Mouse (Mus musculus): ENCODE results near the gene Cnga3. TPM values are rescaled to one million over a fixed set of nuclear protein-coding genes. Genes with fewer than 3 reads are reported as not detected.

Gene Cnga3
- polyA plus RNA-seq, 1 experiment: not detected

GRCm38 (mm10) chr1:37308021-37308742, 93.9 kb downstream of the Cnga3 start:
- Histone ChIP-seq H3K4me3 (ENCODE audit: insufficient read depth, low read depth, low read length) (no peak overlapping the region), H3K4me1 (ENCODE audit: control insufficient read depth, insufficient read depth, low read length) (no peaks in the 10 kb centered on the region), H3K36me3 (ENCODE audit: control insufficient read depth, insufficient read depth, low read length) (no peaks in the 10 kb centered on the region), H3K27ac (ENCODE audit: insufficient read depth, low read depth, low read length) (no peak overlapping the region), H3K27me3 (replicated peaks; ENCODE audit: control insufficient read depth, insufficient read depth, low read length) (no peaks in the 10 kb centered on the region)
- no peak for TF ChIP-seq POLR2A (IDR thresholded peaks at IDR 0.05; ENCODE audit: low read depth, low read length)
- no peak for TF ChIP-seq CTCF (conservative IDR thresholded peaks at IDR 0.05; ENCODE audit: insufficient read depth, insufficient read length, low read depth, low read length)
- DNase-seq: no peak
- 82% methylated on average over 8 of the region's 8 CpGs for WGBS

DNA sequence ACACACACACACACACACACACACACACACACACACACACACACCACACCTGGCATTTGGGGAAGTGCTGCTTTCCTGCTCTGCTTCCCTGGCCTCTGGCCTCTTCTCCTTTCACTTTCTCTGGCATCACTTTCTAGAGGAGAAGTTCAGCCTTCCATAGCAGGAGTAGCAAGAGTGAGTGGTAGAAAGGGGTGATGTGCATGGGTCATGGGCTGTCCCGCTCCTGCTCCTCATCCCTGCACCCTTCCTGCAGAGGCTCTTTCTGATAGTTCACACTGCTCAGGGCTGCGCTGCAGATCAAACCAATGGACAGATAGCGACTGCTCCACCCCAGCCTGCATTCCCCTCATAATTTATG, 94.5 kb downstream of the Cnga3 start:
- DNase-seq: no peak
- Histone ChIP-seq H3K27ac (ENCODE audit: insufficient read depth, low read depth, low read length) (no peak overlapping the region), H3K4me1 (ENCODE audit: control insufficient read depth, insufficient read depth, low read length) (no peaks in the 10 kb centered on the region), H3K4me3 (ENCODE audit: insufficient read depth, low read depth, low read length) (no peak overlapping the region), H3K27me3 (replicated peaks; ENCODE audit: control insufficient read depth, insufficient read depth, low read length) (no peaks in the 10 kb centered on the region), H3K36me3 (ENCODE audit: control insufficient read depth, insufficient read depth, low read length) (no peaks in the 10 kb centered on the region)
- no peak for TF ChIP-seq POLR2A (IDR thresholded peaks at IDR 0.05; ENCODE audit: low read depth, low read length)
- TF ChIP-seq CTCF (conservative IDR thresholded peaks at IDR 0.05; ENCODE audit: insufficient read depth, insufficient read length, low read depth, low read length): no peak
- 79% methylated on average over 3 of the region's 3 CpGs for WGBS

GRCm38 (mm10) chr1:37309939-37310515, 95.8 kb downstream of the Cnga3 start:
- 91% methylated on average over 4 of the region's 4 CpGs for WGBS
- DNase-seq: no peak
- Histone ChIP-seq H3K27ac (ENCODE audit: insufficient read depth, low read depth, low read length) (no peak overlapping the region), H3K4me3 (ENCODE audit: insufficient read depth, low read depth, low read length) (no peak overlapping the region), H3K27me3 (replicated peaks; ENCODE audit: control insufficient read depth, insufficient read depth, low read length) (no peaks in the 10 kb centered on the region), H3K36me3 (ENCODE audit: control insufficient read depth, insufficient read depth, low read length) (no peaks in the 10 kb centered on the region), H3K4me1 (ENCODE audit: control insufficient read depth, insufficient read depth, low read length) (no peaks in the 10 kb centered on the region)
- TF ChIP-seq POLR2A (IDR thresholded peaks at IDR 0.05; ENCODE audit: low read depth, low read length): no peak
- no peak for TF ChIP-seq CTCF (conservative IDR thresholded peaks at IDR 0.05; ENCODE audit: insufficient read depth, insufficient read length, low read depth, low read length)

Other genes with a start within 250 kb of the Cnga3 start
- gene Vwa3b, start 187.8 kb upstream of the Cnga3 start, polyA plus RNA-seq (2012; rRNA removed): 0.14 and 0.34 TPM in 2 replicates
- gene Inpp4a, start 85.4 kb downstream of the Cnga3 start, polyA plus RNA-seq (2012; rRNA removed): 7.5 and 7.7 TPM in 2 replicates
- gene Coa5, start 215.7 kb downstream of the Cnga3 start, polyA plus RNA-seq (2012; rRNA removed): 63.3 and 83.9 TPM in 2 replicates
- gene Unc50, start 215.7 kb downstream of the Cnga3 start, polyA plus RNA-seq (2012; rRNA removed): 50.2 and 60.3 TPM in 2 replicates